Mouse (Mus musculus): ENCODE measurements around the gene Sept4. TPM values are rescaled to one million over a fixed set of nuclear protein-coding genes. Genes with fewer than 3 reads are reported as not detected.

Gene Sept4
- polyA plus RNA-seq, 1 experiment from 2014 or later, result 48.5 TPM

- 50% methylated on average over 6 of the region's 6 CpGs for WGBS
- no peaks in the 10 kb centered on the region for H3K27me3 ChIP-seq (ENCODE audit: insufficient read depth, low read length)
- DNase-seq (peak; percentile 44), ATAC-seq (ENCODE audit: insufficient read depth) (no peak)
- no peaks in the 10 kb centered on the region for H3K9me3 ChIP-seq (ENCODE audit: low read depth, low read length)
- H3K4me2 ChIP-seq, result no peak overlapping the region
- H3K36me3 ChIP-seq (ENCODE audit: insufficient read depth), result no peaks in the 10 kb centered on the region
- no peak overlapping the region for H3K27ac ChIP-seq (ENCODE audit: low read depth)
- H3K4me1 ChIP-seq (ENCODE audit: insufficient read depth), result no peaks in the 10 kb centered on the region
- no peak overlapping the region for H3K9ac ChIP-seq
- TF ChIP-seq CTCF (IDR thresholded peaks at IDR 0.05; ENCODE audit: low read depth), result 0 out of 2 replicates have a peak, but pooled peaks have one; percentile 15
- no peak overlapping the region for H3K4me3 ChIP-seq (ENCODE audit: low read depth, low read length)
Measured at GRCm38 (mm10) chr11:87531695-87532094, 37.0 kb upstream of the Sept4 start.

GRCm38 (mm10) chr11:87542285-87542684 lies 26.4 kb upstream of the Sept4 start:
- TF ChIP-seq CTCF (IDR thresholded peaks at IDR 0.05; ENCODE audit: low read depth), result no peak
- H3K4me2 ChIP-seq, result no peak overlapping the region
- no peak overlapping the region for H3K27ac ChIP-seq (ENCODE audit: low read depth)
- H3K4me1 ChIP-seq (ENCODE audit: insufficient read depth), result no peaks in the 10 kb centered on the region
- H3K9ac ChIP-seq, result no peak overlapping the region
- no peak for ATAC-seq (ENCODE audit: insufficient read depth)
- no peaks in the 10 kb centered on the region for H3K27me3 ChIP-seq (ENCODE audit: insufficient read depth, low read length)
- 34% methylated on average over 8 of the region's 8 CpGs for WGBS
- no peak overlapping the region for H3K4me3 ChIP-seq (ENCODE audit: low read depth, low read length)
- no peaks in the 10 kb centered on the region for H3K9me3 ChIP-seq (ENCODE audit: low read depth, low read length)
- DNase-seq, result peak; percentile 5
- H3K36me3 ChIP-seq (ENCODE audit: insufficient read depth), result no peaks in the 10 kb centered on the region

GRCm38 (mm10) chr11:87542906-87543305 lies 25.8 kb upstream of the Sept4 start:
- Histone ChIP-seq H3K27ac (ENCODE audit: low read depth) (no peak overlapping the region), H3K27me3 (ENCODE audit: insufficient read depth, low read length) (no peaks in the 10 kb centered on the region), H3K36me3 (ENCODE audit: insufficient read depth) (no peaks in the 10 kb centered on the region), H3K9me3 (ENCODE audit: low read depth, low read length) (no peaks in the 10 kb centered on the region), H3K4me2 (no peak overlapping the region), H3K4me3 (ENCODE audit: low read depth, low read length) (no peak overlapping the region), H3K9ac (no peak overlapping the region), H3K4me1 (ENCODE audit: insufficient read depth) (no peaks in the 10 kb centered on the region)
- DNase-seq, result no peak
- TF ChIP-seq CTCF (IDR thresholded peaks at IDR 0.05; ENCODE audit: low read depth), result no peak
- ATAC-seq (ENCODE audit: insufficient read depth), result no peak
- WGBS, result 48% methylated on average over 3 of the region's 3 CpGs

GRCm38 (mm10) chr11:87553342-87553741 lies 15.4 kb upstream of the Sept4 start:
- H3K9ac ChIP-seq, result no peak overlapping the region
- no peak overlapping the region for H3K4me2 ChIP-seq
- H3K4me1 ChIP-seq (ENCODE audit: insufficient read depth), result peaks cover 7% of the 10 kb centered on the region; the same call in 1 of the 2 replicates
- H3K27me3 ChIP-seq (ENCODE audit: insufficient read depth, low read length), result no peaks in the 10 kb centered on the region
- no peak overlapping the region for H3K27ac ChIP-seq (ENCODE audit: low read depth)
- no peaks in the 10 kb centered on the region for H3K9me3 ChIP-seq (ENCODE audit: low read depth, low read length)
- no peak for TF ChIP-seq CTCF (IDR thresholded peaks at IDR 0.05; ENCODE audit: low read depth)
- no peak overlapping the region for H3K4me3 ChIP-seq (ENCODE audit: low read depth, low read length)
- no peak for ATAC-seq (ENCODE audit: insufficient read depth)
- no peak for DNase-seq
- 75% methylated on average over 4 of the region's 4 CpGs for WGBS
- H3K36me3 ChIP-seq (ENCODE audit: insufficient read depth), result no peaks in the 10 kb centered on the region

- no peak for TF ChIP-seq CTCF (IDR thresholded peaks at IDR 0.05; ENCODE audit: low read depth)
- Histone ChIP-seq H3K36me3 (ENCODE audit: insufficient read depth) (no peaks in the 10 kb centered on the region), H3K4me1 (ENCODE audit: insufficient read depth) (peaks cover 7% of the 10 kb centered on the region; the same call in 1 of the 2 replicates), H3K9me3 (ENCODE audit: low read depth, low read length) (no peaks in the 10 kb centered on the region), H3K27ac (ENCODE audit: low read depth) (peak overlapping the region; percentile 58), H3K27me3 (ENCODE audit: insufficient read depth, low read length) (no peaks in the 10 kb centered on the region), H3K9ac (no peak overlapping the region), H3K4me3 (ENCODE audit: low read depth, low read length) (no peak overlapping the region), H3K4me2 (no peak overlapping the region)
- 24% methylated on average over 5 of the region's 5 CpGs for WGBS
- peak; percentile 24; the same call in 1 of the 2 replicates for ATAC-seq (ENCODE audit: insufficient read depth)
- peak; percentile 81 for DNase-seq
Measured at GRCm38 (mm10) chr11:87554386-87554785, 14.3 kb upstream of the Sept4 start.

GRCm38 (mm10) chr11:87555106-87555703 lies 13.5 kb upstream of the Sept4 start:
- Histone ChIP-seq H3K4me2 (no peak overlapping the region), H3K27me3 (ENCODE audit: insufficient read depth, low read length) (no peaks in the 10 kb centered on the region), H3K36me3 (ENCODE audit: insufficient read depth) (no peaks in the 10 kb centered on the region), H3K27ac (ENCODE audit: low read depth) (peak overlapping the region; percentile 77), H3K9ac (no peak overlapping the region), H3K4me1 (ENCODE audit: insufficient read depth) (peaks cover 7% of the 10 kb centered on the region; the same call in 1 of the 2 replicates), H3K9me3 (ENCODE audit: low read depth, low read length) (no peaks in the 10 kb centered on the region), H3K4me3 (ENCODE audit: low read depth, low read length) (no peak overlapping the region)
- DNase-seq (peak; percentile 60), ATAC-seq (ENCODE audit: insufficient read depth) (peak; percentile 80)
- no peak for TF ChIP-seq CTCF (IDR thresholded peaks at IDR 0.05; ENCODE audit: low read depth)
- WGBS, result 11% methylated on average over 2 of the region's 2 CpGs

GRCm38 (mm10) chr11:87561208-87561607 lies 7.5 kb upstream of the Sept4 start:
- Histone ChIP-seq H3K27me3 (ENCODE audit: insufficient read depth, low read length) (no peaks in the 10 kb centered on the region), H3K4me3 (ENCODE audit: low read depth, low read length) (no peak overlapping the region), H3K4me2 (no peak overlapping the region), H3K9ac (no peak overlapping the region), H3K36me3 (ENCODE audit: insufficient read depth) (no peaks in the 10 kb centered on the region), H3K9me3 (ENCODE audit: low read depth, low read length) (no peaks in the 10 kb centered on the region), H3K27ac (ENCODE audit: low read depth) (no peak overlapping the region), H3K4me1 (ENCODE audit: insufficient read depth) (no peaks in the 10 kb centered on the region)
- ATAC-seq (ENCODE audit: insufficient read depth) (no peak), DNase-seq (no peak)
- 48% methylated on average over 6 of the region's 6 CpGs for WGBS
- TF ChIP-seq CTCF (IDR thresholded peaks at IDR 0.05; ENCODE audit: low read depth), result no peak
